Mouse (Mus musculus): ENCODE data around the gene Mepe.

DNA sequence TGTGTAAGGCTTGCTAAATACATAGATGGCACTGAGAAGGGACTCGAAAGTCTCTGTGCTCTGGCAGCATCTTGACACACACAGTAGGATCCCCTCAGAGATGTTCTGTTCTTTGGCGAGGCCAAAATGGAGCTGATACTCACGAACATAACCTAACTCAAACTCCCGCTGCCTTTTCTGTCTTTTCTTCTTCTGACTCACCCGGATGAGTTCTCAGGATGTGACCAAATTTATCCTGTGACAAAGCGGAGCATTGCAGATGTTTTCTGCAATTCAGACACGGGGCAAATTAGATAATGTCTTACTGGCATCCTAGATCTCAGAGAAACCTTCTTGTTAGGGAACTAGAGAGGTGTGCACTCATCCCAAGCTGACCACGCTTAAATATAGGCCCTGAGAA lies 2.3 kb downstream of the Mepe start:
- no peak for TF ChIP-seq POLR2A (IDR thresholded peaks at IDR 0.05; ENCODE audit: control insufficient read depth, low read depth, low read length)
- TF ChIP-seq CTCF (IDR thresholded peaks at IDR 0.05; ENCODE audit: control insufficient read depth, insufficient read depth, insufficient replicate concordance, low read depth, low read length) = no peak
